Mouse (Mus musculus) heart, embryonic 14.5 days (tissue): ENCODE measurements around the gene Cacna2d4. TPM values are rescaled to one million over a fixed set of nuclear protein-coding genes. Genes with fewer than 3 reads are reported as not detected.
A peak's percentile ranks its signal among the peaks of the same experiment; 100 is the strongest.

Source experiments
- ATAC-seq: fragments of 200-750 bp; cut with Nextera tagmentation; 2 replicates; pipeline ENCODE4 v1.8.0; 2017; ENCODE audit warnings: low read depth, moderate TSS enrichment; ENCODE audit not compliant: insufficient number of reproducible peaks, insufficient read depth, low FRiP score
- H3K27ac ChIP-seq, 2 experiments: fragments of 200-500 bp in 1 of 2; fragments of 300-500 bp in 1 of 2; sonication (generic) in 1 of 2; replicated peaks in 1 of 2; 2 replicates each; pipeline ENCODE4 v1.5.1; 2012 to 2014; ENCODE audit warnings: low read depth in 2 of 2, low read length in 2 of 2, control low read depth in 1 of 2, mild to moderate bottlenecking in 1 of 2, mixed read lengths in 1 of 2; ENCODE audit not compliant: control insufficient read depth in 1 of 2, insufficient read depth in 1 of 2
- H3K27me3 ChIP-seq: fragments of 300-500 bp; sonication (generic); 2 replicates; pipeline ENCODE4 v1.6.1; 2014; ENCODE audit warnings: mild to moderate bottlenecking, low read length, control low read depth; ENCODE audit not compliant: control insufficient read depth, insufficient read depth
- H3K36me3 ChIP-seq: fragments of 300-500 bp; sonication (generic); 2 replicates; pipeline ENCODE4 v1.6.1; 2014; ENCODE audit warnings: mild to moderate bottlenecking, control low read depth, low read length, mixed read lengths; ENCODE audit not compliant: control insufficient read depth, insufficient read depth
- H3K4me1 ChIP-seq, 2 experiments: fragments of 200-500 bp in 1 of 2; fragments of 300-500 bp in 1 of 2; sonication (generic) in 1 of 2; 2 replicates each; pipeline ENCODE4 v1.6.1; 2012 to 2014; ENCODE audit warnings: low read length in 2 of 2, control low read depth in 1 of 2, mixed read lengths in 1 of 2; ENCODE audit not compliant: control insufficient read depth in 2 of 2, insufficient read depth in 2 of 2
- H3K4me2 ChIP-seq: fragments of 300-500 bp; sonication (generic); 2 replicates; pipeline ENCODE4 v1.6.1; 2014; ENCODE audit warnings: mild to moderate bottlenecking, low read length
- H3K4me3 ChIP-seq, 2 experiments: fragments of 200-500 bp in 1 of 2; fragments of 300-500 bp in 1 of 2; sonication (generic) in 1 of 2; 2 replicates each; pipeline ENCODE4 v1.5.1; 2012 to 2014; ENCODE audit warnings: low read length in 2 of 2, mild to moderate bottlenecking in 2 of 2, control low read depth in 1 of 2, low read depth in 1 of 2, moderate library complexity in 1 of 2; ENCODE audit not compliant: control insufficient read depth in 1 of 2, insufficient read depth in 1 of 2
- H3K9ac ChIP-seq: fragments of 300-500 bp; sonication (generic); 2 replicates; pipeline ENCODE4 v1.6.1; 2014; ENCODE audit warnings: mild to moderate bottlenecking, low read length
- H3K9me3 ChIP-seq: fragments of 300-500 bp; sonication (generic); 2 replicates; pipeline ENCODE4 v1.6.1; 2016; ENCODE audit warnings: low read length, control low read depth; ENCODE audit not compliant: control insufficient read depth
- WGBS: fragments of 180-500 bp; shearing (Covaris S2); extraction: QIAGEN DNeasy Blood & Tissue Kit; methylation state at CpG from one replicate; pipeline ENCODE4 v1.1.7; 2014; 5-methylcytosine and 5-hydroxymethylcytosine counted together
- polyA plus RNA-seq: library from polyadenylated mRNA; unstranded; fragments of >200 nt; fragmentation: Nextera tagmentation; extraction: Ambion mirVana; gene quantifications from 2 replicates; pipeline ENCODE4 v1.2.1, GENCODE M21; 2014

Cacna2d4 gene
- polyA plus RNA-seq, 1 experiment from 2014 or later, result not detected

GRCm38 (mm10) chr6:119387801-119388649 is 151.7 kb downstream of the Cacna2d4 start:
- peak overlapping the region; percentile 85 for H3K4me2 ChIP-seq
- H3K9me3 ChIP-seq, result no peaks in the 10 kb centered on the region
- peak overlapping the region; percentile 83 to 92 for H3K27ac ChIP-seq
- peak overlapping the region; percentile 84 to 98 for H3K4me3 ChIP-seq
- peak; percentile 75 for ATAC-seq
- peaks cover 3 to 5% of the 10 kb centered on the region in 2 experiments; a peak in 3 of 4 replicates for H3K4me1 ChIP-seq
- H3K36me3 ChIP-seq, result no peaks in the 10 kb centered on the region
- no peaks in the 10 kb centered on the region for H3K27me3 ChIP-seq
- peak overlapping the region; percentile 95 for H3K9ac ChIP-seq
- WGBS, result under 1% methylated on average over 45 of the region's 76 CpGs

- H3K27ac ChIP-seq, result peak overlapping the region; percentile 40 to 92
- H3K9ac ChIP-seq, result peak overlapping the region; percentile 95
- H3K36me3 ChIP-seq, result no peaks in the 10 kb centered on the region
- peak overlapping the region; percentile 84 to 98 for H3K4me3 ChIP-seq
- peaks cover 3 to 5% of the 10 kb centered on the region in 2 experiments; a peak in 3 of 4 replicates for H3K4me1 ChIP-seq
- peak overlapping the region; percentile 70 for H3K4me2 ChIP-seq
- WGBS, result under 1% methylated on average over 53 of the region's 53 CpGs
- ATAC-seq, result peak; percentile 99
- no peaks in the 10 kb centered on the region for H3K9me3 ChIP-seq
- H3K27me3 ChIP-seq, result no peaks in the 10 kb centered on the region
Observed at GRCm38 (mm10) chr6:119388650-119389012, 152.3 kb downstream of the Cacna2d4 start.

GRCm38 (mm10) chr6:119389089-119389488 is 152.8 kb downstream of the Cacna2d4 start:
- Histone ChIP-seq H3K4me1 (peaks cover 3 to 5% of the 10 kb centered on the region in 2 experiments; a peak in 3 of 4 replicates), H3K36me3 (no peaks in the 10 kb centered on the region), H3K9me3 (no peaks in the 10 kb centered on the region), H3K27me3 (no peaks in the 10 kb centered on the region), H3K9ac (peak overlapping the region; percentile 95), H3K27ac (peak overlapping the region; percentile 40 to 61), H3K4me3 (peak overlapping the region; percentile 64 to 84), H3K4me2 (peak overlapping the region; percentile 70)
- no peak for ATAC-seq
- WGBS, result 25% methylated on average over 10 of the region's 10 CpGs

- ATAC-seq, result no peak
- WGBS, result 83% methylated on average over 4 of the region's 4 CpGs
- Histone ChIP-seq H3K27ac (no peak overlapping the region), H3K4me1 (peaks cover 3 to 5% of the 10 kb centered on the region in 2 experiments; a peak in 3 of 4 replicates), H3K27me3 (no peaks in the 10 kb centered on the region), H3K9ac (no peak overlapping the region), H3K9me3 (no peaks in the 10 kb centered on the region), H3K36me3 (no peaks in the 10 kb centered on the region), H3K4me2 (no peak overlapping the region), H3K4me3 (no peak overlapping the region)
Observed at GRCm38 (mm10) chr6:119390728-119391127, 154.4 kb downstream of the Cacna2d4 start.

GRCm38 (mm10) chr6:119392836-119393235 is 156.5 kb downstream of the Cacna2d4 start:
- Histone ChIP-seq H3K4me3 (no peak overlapping the region), H3K27me3 (no peaks in the 10 kb centered on the region), H3K27ac (no peak overlapping the region), H3K36me3 (no peaks in the 10 kb centered on the region), H3K4me1 (peaks cover 4 to 6% of the 10 kb centered on the region in 2 experiments; a peak in 3 of 4 replicates), H3K4me2 (no peak overlapping the region), H3K9me3 (no peaks in the 10 kb centered on the region), H3K9ac (no peak overlapping the region)
- ATAC-seq, result no peak
- WGBS, result 72% methylated on average over 9 of the region's 9 CpGs

GRCm38 (mm10) chr6:119395421-119396308 is 159.3 kb downstream of the Cacna2d4 start:
- Histone ChIP-seq H3K4me1 (peaks cover 2 to 6% of the 10 kb centered on the region in 2 experiments; a peak in 2 of 4 replicates), H3K9me3 (no peaks in the 10 kb centered on the region), H3K4me3 (no peak overlapping the region), H3K27ac (peak overlapping the region in 1 of 2 experiments; percentile 41; a peak in 2 of 4 replicates), H3K9ac (no peak overlapping the region), H3K4me2 (no peak overlapping the region), H3K27me3 (no peaks in the 10 kb centered on the region), H3K36me3 (no peaks in the 10 kb centered on the region)
- no peak for ATAC-seq
- WGBS, result 79% methylated on average over 14 of the region's 14 CpGs

GRCm38 (mm10) chr6:119396309-119396634 is 159.9 kb downstream of the Cacna2d4 start:
- no peaks in the 10 kb centered on the region for H3K9me3 ChIP-seq
- H3K27ac ChIP-seq, result peak overlapping the region; percentile 41 to 44; a peak in 3 of 4 replicates
- WGBS, result 17% methylated on average over 5 of the region's 5 CpGs
- no peak overlapping the region for H3K4me3 ChIP-seq
- ATAC-seq, result peak; percentile 77
- H3K9ac ChIP-seq, result peak overlapping the region; percentile 2; the same call in 1 of the 2 replicates
- H3K4me1 ChIP-seq, result peaks cover 2 to 6% of the 10 kb centered on the region in 2 experiments; a peak in 2 of 4 replicates
- H3K4me2 ChIP-seq, result no peak overlapping the region
- H3K27me3 ChIP-seq, result no peaks in the 10 kb centered on the region
- H3K36me3 ChIP-seq, result no peaks in the 10 kb centered on the region
